Mouse (Mus musculus) embryonic facial prominence, embryonic 11.5 days (tissue): ENCODE measurements around the gene Usp16. TPM values are rescaled to one million over a fixed set of nuclear protein-coding genes. Genes with fewer than 3 reads are reported as not detected.
A peak's percentile ranks its signal among the peaks of the same experiment; 100 is the strongest.
"Not testable (repeated sequence)": the region's sequence is repeated elsewhere in the genome, so short reads cannot be mapped to it uniquely, and the experiment has no call there.

Experiments
- ATAC-seq: fragments of 200-750 bp; cut with Nextera tagmentation; replicated peaks from 2 replicates; pipeline ENCODE4 v1.8.0; 2017; ENCODE audit warnings: low read depth; ENCODE audit not compliant: insufficient number of reproducible peaks, low FRiP score, low TSS enrichment
- DNase-seq: peaks from one replicate; pipeline ENCODE4 v3.0.0-alpha.2; 2015; ENCODE audit warnings: low spot score
- H3K27ac ChIP-seq: fragments of 300-500 bp; sonication (generic); replicated peaks from 2 replicates; pipeline ENCODE4 v1.5.1; 2014; ENCODE audit warnings: mild to moderate bottlenecking, low read depth, low read length, control low read depth
- H3K27me3 ChIP-seq: fragments of 300-500 bp; sonication (generic); 2 replicates; pipeline ENCODE4 v1.6.1; 2014; ENCODE audit warnings: mild to moderate bottlenecking, low read length, moderate library complexity, mixed read lengths; ENCODE audit not compliant: control insufficient read depth, insufficient read depth
- H3K36me3 ChIP-seq: fragments of 300-500 bp; sonication (generic); replicated peaks from 2 replicates; pipeline ENCODE4 v1.6.1; 2014; ENCODE audit warnings: low read depth, mild to moderate bottlenecking, low read length, moderate library complexity, mixed read lengths; ENCODE audit not compliant: control insufficient read depth, insufficient read depth
- H3K4me1 ChIP-seq: fragments of 300-500 bp; sonication (generic); 2 replicates; pipeline ENCODE4 v1.6.1; 2014; ENCODE audit warnings: low read length, mixed read lengths; ENCODE audit not compliant: control insufficient read depth, insufficient read depth
- H3K4me2 ChIP-seq: fragments of 300-500 bp; sonication (generic); 2 replicates; pipeline ENCODE4 v1.6.1; 2014; ENCODE audit warnings: low read depth, mild to moderate bottlenecking, control low read depth, low read length, moderate library complexity
- H3K4me3 ChIP-seq: fragments of 300-500 bp; sonication (generic); 2 replicates; pipeline ENCODE4 v1.5.1; 2014; ENCODE audit warnings: low read depth, low read length, control low read depth
- H3K9ac ChIP-seq: fragments of 300-500 bp; sonication (generic); replicated peaks from 2 replicates; pipeline ENCODE4 v1.6.1; 2014; ENCODE audit warnings: mild to moderate bottlenecking, control low read depth, low read length
- H3K9me3 ChIP-seq: fragments of 300-500 bp; sonication (generic); replicated peaks from 2 replicates; pipeline ENCODE4 v1.6.1; 2016; ENCODE audit warnings: mild to moderate bottlenecking, low read length, inconsistent platforms, mixed read lengths; ENCODE audit not compliant: control insufficient read depth
- WGBS: fragments of 180-500 bp; shearing (Covaris S2); extraction: QIAGEN DNeasy Blood & Tissue Kit; methylation state at CpG from one replicate; pipeline ENCODE4 v1.1.7; 2014; 5-methylcytosine and 5-hydroxymethylcytosine counted together
- polyA plus RNA-seq: library from polyadenylated mRNA; unstranded; fragments of >200 nt; fragmentation: Nextera tagmentation; extraction: Ambion mirVana; gene quantifications from 2 replicates; pipeline ENCODE4 v1.2.1, GENCODE M21; 2014

The Usp16 gene
- polyA plus RNA-seq, 1 experiment from 2014 or later = 44.2 TPM

DNA sequence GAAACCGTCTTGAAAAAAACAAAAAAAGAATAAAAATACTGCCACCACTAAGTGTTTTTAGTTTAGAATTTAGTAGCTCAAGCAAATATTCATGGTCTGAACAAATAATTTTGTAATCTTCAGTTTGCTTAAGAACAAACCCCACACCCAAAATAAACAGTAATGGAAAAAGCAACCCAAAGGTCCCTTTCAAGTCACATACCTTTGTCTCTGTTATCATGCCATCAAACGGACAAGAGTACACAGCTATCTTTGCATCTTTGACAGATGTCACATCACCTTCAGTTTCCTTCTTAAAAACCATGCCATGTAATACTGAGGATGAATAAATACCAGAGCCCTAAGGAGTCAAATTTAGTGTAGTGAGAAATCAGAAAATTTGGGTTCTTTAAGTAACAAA, 34.1 kb downstream of the Usp16 start:
- H3K4me1 ChIP-seq = no peaks in the 10 kb centered on the region
- DNase-seq (no peak), ATAC-seq (no peak)
- H3K4me3 ChIP-seq = no peak overlapping the region
- no peak overlapping the region for H3K4me2 ChIP-seq
- WGBS = 80% methylated on average over 2 of the region's 2 CpGs
- no peak overlapping the region for H3K9ac ChIP-seq
- peaks cover 18% of the 10 kb centered on the region for H3K36me3 ChIP-seq
- H3K9me3 ChIP-seq = no peaks in the 10 kb centered on the region
- H3K27ac ChIP-seq = no peak overlapping the region
- H3K27me3 ChIP-seq = no peaks in the 10 kb centered on the region

DNA sequence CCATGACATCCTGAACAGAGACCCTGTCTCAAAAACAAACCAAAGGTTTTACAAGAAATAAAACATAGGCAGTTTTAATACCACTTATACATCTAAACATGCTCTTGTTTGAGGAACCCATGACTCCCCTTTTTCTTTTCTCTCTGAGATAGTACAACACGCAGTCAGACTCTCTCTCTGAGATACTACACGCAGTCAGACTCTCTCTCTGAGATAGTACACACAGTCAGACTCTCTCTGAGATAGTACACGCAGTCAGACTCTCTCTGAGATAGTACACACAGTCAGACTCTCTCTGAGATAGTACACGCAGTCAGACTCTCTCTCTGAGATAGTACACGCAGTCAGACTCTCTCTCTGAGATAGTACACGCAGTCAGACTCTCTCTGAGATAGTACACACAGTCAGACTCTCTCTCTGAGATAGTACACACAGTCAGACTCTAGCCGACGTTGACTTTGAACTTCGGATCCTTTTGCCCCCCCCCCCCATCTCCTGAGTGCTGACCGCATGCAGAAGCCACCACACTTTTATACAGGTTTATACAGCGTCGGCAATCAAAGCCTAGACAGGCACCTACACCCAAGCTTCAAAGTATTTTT, 37.8 kb downstream of the Usp16 start:
- not testable (repeated sequence) for H3K9me3 ChIP-seq, ATAC-seq, H3K9ac ChIP-seq, H3K4me1 ChIP-seq, H3K4me2 ChIP-seq, DNase-seq, H3K4me3 ChIP-seq, H3K27me3 ChIP-seq, H3K36me3 ChIP-seq, H3K27ac ChIP-seq
- WGBS = 92% methylated on average over 12 of the region's 12 CpGs

DNA sequence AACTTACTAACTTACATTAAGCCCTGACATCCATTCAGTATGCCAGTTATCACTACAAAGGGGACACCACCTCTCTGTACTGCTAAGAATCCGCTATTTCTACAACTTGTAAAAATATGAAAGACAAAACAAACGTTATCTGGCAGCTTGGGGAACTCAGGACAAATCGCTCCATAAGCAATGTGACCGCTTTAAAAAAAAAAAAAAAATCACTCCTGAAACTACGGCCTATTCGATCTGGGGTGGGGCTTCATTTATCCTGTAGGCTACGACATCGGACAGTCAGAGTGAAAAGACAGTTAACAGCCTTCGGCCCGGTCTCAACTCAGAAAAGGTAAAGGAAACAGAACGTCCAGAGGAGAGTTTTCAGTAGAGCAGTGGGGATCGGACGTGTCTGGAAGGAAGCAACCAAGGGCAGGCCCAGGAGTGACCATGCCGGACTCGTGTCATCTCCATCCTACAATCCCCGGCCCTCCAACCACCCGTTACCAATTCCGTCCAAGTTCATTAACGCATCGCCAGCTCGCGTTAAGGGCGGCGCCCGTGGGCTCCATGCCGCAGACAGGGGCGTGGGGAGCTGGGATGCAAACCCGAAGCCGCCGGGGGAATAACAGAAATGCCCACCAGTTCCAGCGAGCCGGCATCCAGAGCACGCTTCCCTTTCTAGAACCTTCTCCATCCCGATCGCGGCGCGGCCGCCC, 40.6 kb downstream of the Usp16 start:
- WGBS = 1% methylated on average over 39 of the region's 39 CpGs
- ATAC-seq (peak; percentile 21; the same call in 1 of the 2 replicates), DNase-seq (no peak)
- H3K27me3 ChIP-seq = no peaks in the 10 kb centered on the region
- H3K4me2 ChIP-seq = peak overlapping the region; percentile 46
- peak overlapping the region; percentile 88 for H3K9ac ChIP-seq
- peaks cover 3% of the 10 kb centered on the region; the same call in 1 of the 2 replicates for H3K36me3 ChIP-seq
- peak overlapping the region; percentile 75 for H3K4me3 ChIP-seq
- H3K9me3 ChIP-seq = no peaks in the 10 kb centered on the region
- H3K27ac ChIP-seq = peak overlapping the region; percentile 39; the same call in 1 of the 2 replicates
- no peaks in the 10 kb centered on the region for H3K4me1 ChIP-seq

DNA sequence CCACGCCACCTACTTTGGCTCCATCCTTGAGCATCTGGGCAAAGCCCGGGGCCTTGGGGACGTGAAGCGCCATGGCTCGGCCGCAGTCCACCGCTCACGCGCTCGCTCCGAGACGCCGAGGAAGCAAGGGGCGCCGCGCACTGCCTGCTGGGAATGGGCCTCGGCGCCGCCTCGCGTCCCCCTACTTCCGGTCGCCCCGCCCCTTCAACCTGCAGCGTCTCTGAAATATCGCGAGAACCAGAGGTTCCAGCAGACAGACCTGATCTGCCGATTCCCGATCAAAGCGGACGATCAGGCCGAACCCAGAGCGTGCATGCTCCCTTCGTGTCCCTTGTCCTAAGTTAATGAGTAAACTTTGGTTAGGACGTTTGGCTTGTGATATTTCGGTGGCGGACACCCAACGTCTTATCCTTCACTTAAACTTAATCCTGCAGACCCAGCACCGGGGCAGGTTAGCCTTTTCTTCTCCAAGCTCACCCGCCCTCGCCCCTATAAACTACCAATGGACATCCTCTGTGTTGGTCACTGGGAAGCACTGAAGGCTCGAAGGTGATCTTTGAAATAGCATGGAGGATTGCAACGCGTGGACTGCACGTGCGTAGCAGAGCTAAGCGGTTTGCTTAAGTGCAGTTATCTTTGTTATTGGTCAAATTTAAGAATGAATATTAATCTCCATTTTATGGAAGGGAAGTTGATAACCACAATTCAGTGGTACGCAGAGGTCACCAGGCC, 41.4 kb downstream of the Usp16 start, which contains the start of gene Cct8:
TSS of gene Cct8 (minus strand) at position 158 of the 732 bp plus-strand sequence.
- DNase-seq = peak; percentile 98

DNA sequence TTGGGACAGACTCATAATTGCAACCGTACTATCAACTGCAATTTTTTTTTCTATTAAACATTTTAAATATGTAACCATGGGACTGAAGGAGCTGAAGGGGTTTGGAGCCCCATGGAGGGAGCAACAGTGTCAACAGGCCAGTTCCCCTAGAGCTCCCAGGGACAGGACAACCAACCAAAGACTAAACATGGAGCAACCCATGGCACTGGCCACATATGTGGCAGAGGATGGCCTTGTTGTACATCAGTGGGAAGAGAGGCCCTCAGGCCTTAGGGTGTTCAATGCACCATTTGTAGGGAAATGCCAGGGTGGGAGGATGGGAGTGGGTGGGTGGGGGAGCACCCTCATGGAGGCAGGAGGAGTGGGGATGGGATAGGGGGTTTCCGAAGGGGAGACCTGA, 42.2 kb downstream of the Usp16 start:
- Histone ChIP-seq H3K4me3 (peak overlapping the region; percentile 75), H3K27ac (no peak overlapping the region), H3K4me1 (no peaks in the 10 kb centered on the region), H3K9me3 (no peaks in the 10 kb centered on the region), H3K27me3 (no peaks in the 10 kb centered on the region), H3K4me2 (peak overlapping the region; percentile 36), H3K36me3 (no peaks in the 10 kb centered on the region), H3K9ac (no peak overlapping the region)
- DNase-seq (no peak), ATAC-seq (no peak)
- WGBS = 87% methylated on average over 2 of the region's 2 CpGs

More for the DNA sequence above, 41.4 kb downstream of the Usp16 start, which contains the start of gene Cct8:
- Histone ChIP-seq H3K9ac (peak within 1 kb of the TSS; percentile 88), H3K9me3 (no peaks in the 10 kb centered on the region), H3K36me3 (peaks cover 3% of the 10 kb centered on the region; the same call in 1 of the 2 replicates), H3K4me3 (peak within 1 kb of the TSS; percentile 75), H3K4me2 (peak within 1 kb of the TSS; percentile 55), H3K4me1 (no peaks in the 10 kb centered on the region), H3K27me3 (no peaks in the 10 kb centered on the region), H3K27ac (peak within 1 kb of the TSS; percentile 47; the same call in 1 of the 2 replicates)
- peak; percentile 90 for ATAC-seq
- WGBS = 2% methylated on average over 42 of the region's 48 CpGs

DNA sequence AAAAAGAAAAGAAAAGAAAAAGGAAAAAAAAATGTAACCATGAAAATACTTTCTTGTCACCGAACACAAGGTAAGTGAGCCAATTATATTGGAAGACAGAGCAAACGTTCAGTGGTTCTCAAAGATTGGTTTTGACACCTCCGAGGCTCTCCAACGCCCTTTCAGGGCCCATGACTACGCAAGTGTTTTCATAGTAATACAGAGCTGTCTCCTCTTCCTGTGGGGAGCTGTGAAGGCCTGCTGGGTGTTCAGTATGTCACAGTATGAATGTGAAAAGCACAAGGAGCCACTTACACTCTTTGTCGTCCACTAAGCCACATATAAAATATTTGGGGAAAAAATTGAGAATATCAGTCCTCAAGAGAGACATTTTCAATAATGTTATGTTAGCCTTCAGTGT, 42.7 kb downstream of the Usp16 start:
- WGBS = 88% methylated on average over 6 of the region's 6 CpGs

DNA sequence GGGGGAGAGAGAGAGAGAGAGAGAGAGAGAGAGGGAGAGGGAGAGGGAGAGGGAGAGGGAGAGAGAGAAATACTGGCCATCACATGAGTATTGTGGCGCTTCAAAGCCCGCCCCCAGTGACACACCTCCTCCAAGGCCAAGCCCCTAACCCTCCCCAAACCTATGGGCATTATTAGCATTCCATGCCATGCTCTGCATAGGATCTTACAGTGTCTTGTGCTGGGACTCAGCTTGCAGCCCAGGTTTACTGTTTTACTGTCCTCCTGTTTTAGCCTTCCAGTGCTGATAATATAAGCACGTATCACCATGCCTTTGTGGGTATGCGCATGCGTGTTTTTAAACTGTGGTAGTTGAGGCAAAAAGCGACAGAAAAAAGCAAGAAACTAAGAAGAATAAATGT, 45.1 kb downstream of the Usp16 start:
- Histone ChIP-seq H3K4me1 (no peaks in the 10 kb centered on the region), H3K9me3 (no peaks in the 10 kb centered on the region), H3K4me3 (no peak overlapping the region), H3K9ac (no peak overlapping the region), H3K27me3 (no peaks in the 10 kb centered on the region), H3K4me2 (no peak overlapping the region), H3K27ac (no peak overlapping the region), H3K36me3 (no peaks in the 10 kb centered on the region)
- DNase-seq = no peak
- WGBS = 67% methylated on average over 6 of the region's 6 CpGs
- ATAC-seq = no peak

More for the DNA sequence above, 42.7 kb downstream of the Usp16 start:
- no peak overlapping the region for H3K4me2 ChIP-seq
- no peak overlapping the region for H3K9ac ChIP-seq
- H3K36me3 ChIP-seq = no peaks in the 10 kb centered on the region
- no peaks in the 10 kb centered on the region for H3K27me3 ChIP-seq
- no peak overlapping the region for H3K4me3 ChIP-seq
- H3K27ac ChIP-seq = no peak overlapping the region
- DNase-seq (no peak), ATAC-seq (no peak)
- H3K9me3 ChIP-seq = no peaks in the 10 kb centered on the region
- H3K4me1 ChIP-seq = no peaks in the 10 kb centered on the region
